Mouse (Mus musculus): ENCODE measurements at regions not wholly inside any gene's neighbourhood (a gene's known extent, or its start where the extent isn't known, plus 50 kb on each side); places are given as distances from the start of the nearest gene placed in this dataset.

- in situ Hi-C loops (cut with MboI, MseI), result no loop called here
Measured at GRCm38 (mm10) chr6:117614386-117614785, 226.6 kb upstream of the Zfp637 start.

- in situ Hi-C loops (cut with MboI, MseI), result no loop called here
Measured at GRCm38 (mm10) chr6:117617168-117617567, 223.8 kb upstream of the Zfp637 start.

- in situ Hi-C loops (cut with MboI, MseI), result no loop called here
Measured at GRCm38 (mm10) chr6:117617951-117618350, 223.0 kb upstream of the Zfp637 start.

- in situ Hi-C loops (cut with MboI, MseI), result no loop called here
Measured at GRCm38 (mm10) chr6:117619606-117620005, 221.4 kb upstream of the Zfp637 start.

GRCm38 (mm10) chr6:117622446-117622845 is 218.5 kb upstream of the Zfp637 start:
- in situ Hi-C loops (cut with MboI, MseI), result no loop called here

GRCm38 (mm10) chr6:117622946-117623345 is 218.0 kb upstream of the Zfp637 start:
- in situ Hi-C loops (cut with MboI, MseI), result no loop called here

GRCm38 (mm10) chr6:117625716-117626115 is 215.3 kb upstream of the Zfp637 start:
- in situ Hi-C loops (cut with MboI, MseI), result no loop called here

- in situ Hi-C loops (cut with MboI, MseI), result no loop called here
Measured at GRCm38 (mm10) chr6:117627461-117627860, 213.5 kb upstream of the Zfp637 start.

- in situ Hi-C loops (cut with MboI, MseI), result no loop called here
Measured at GRCm38 (mm10) chr6:117646628-117647027, 194.4 kb upstream of the Zfp637 start.

- in situ Hi-C loops (cut with MboI, MseI), result no loop called here
Measured at GRCm38 (mm10) chr6:117650541-117650940, 190.4 kb upstream of the Zfp637 start.

GRCm38 (mm10) chr6:117651551-117651950 is 189.4 kb upstream of the Zfp637 start:
- in situ Hi-C loops (cut with MboI, MseI), result no loop called here

GRCm38 (mm10) chr6:117652012-117652411 is 189.0 kb upstream of the Zfp637 start:
- in situ Hi-C loops (cut with MboI, MseI), result no loop called here

GRCm38 (mm10) chr6:117652917-117653316 is 188.1 kb upstream of the Zfp637 start:
- in situ Hi-C loops (cut with MboI, MseI), result no loop called here

- in situ Hi-C loops (cut with MboI, MseI), result no loop called here
Measured at GRCm38 (mm10) chr6:117653886-117654425, 187.0 kb upstream of the Zfp637 start.

- in situ Hi-C loops (cut with MboI, MseI), result no loop called here
Measured at GRCm38 (mm10) chr6:117655986-117656385, 185.0 kb upstream of the Zfp637 start.

GRCm38 (mm10) chr6:117660576-117660975 is 180.4 kb upstream of the Zfp637 start:
- in situ Hi-C loops (cut with MboI, MseI), result no loop called here

GRCm38 (mm10) chr6:117662635-117663034 is 178.3 kb upstream of the Zfp637 start:
- in situ Hi-C loops (cut with MboI, MseI), result no loop called here

- in situ Hi-C loops (cut with MboI, MseI), result no loop called here
Measured at GRCm38 (mm10) chr6:117670337-117670736, 170.6 kb upstream of the Zfp637 start.

GRCm38 (mm10) chr6:117670792-117671525 is 170.0 kb upstream of the Zfp637 start:
- in situ Hi-C loops (cut with MboI, MseI), result no loop called here

GRCm38 (mm10) chr6:117675059-117675800 is 165.8 kb upstream of the Zfp637 start:
- in situ Hi-C loops (cut with MboI, MseI), result loop anchor here (5.0 kb wide), 1 partner anchor 147 kb away; no protein-coding TSS in a partner anchor

- in situ Hi-C loops (cut with MboI, MseI), result loop anchor here (5.0 kb wide), 1 partner anchor 146 kb away; no protein-coding TSS in a partner anchor
Measured at GRCm38 (mm10) chr6:117676064-117676821, 164.7 kb upstream of the Zfp637 start.

GRCm38 (mm10) chr6:117677062-117677461 is 163.9 kb upstream of the Zfp637 start:
- in situ Hi-C loops (cut with MboI, MseI), result loop anchor here (5.0 kb wide), 1 partner anchor 145 kb away; no protein-coding TSS in a partner anchor

Data from T-helper 2 cell (primary cell).